Mouse (Mus musculus): ENCODE data around the gene Pigl.

Gene Pigl

DNA sequence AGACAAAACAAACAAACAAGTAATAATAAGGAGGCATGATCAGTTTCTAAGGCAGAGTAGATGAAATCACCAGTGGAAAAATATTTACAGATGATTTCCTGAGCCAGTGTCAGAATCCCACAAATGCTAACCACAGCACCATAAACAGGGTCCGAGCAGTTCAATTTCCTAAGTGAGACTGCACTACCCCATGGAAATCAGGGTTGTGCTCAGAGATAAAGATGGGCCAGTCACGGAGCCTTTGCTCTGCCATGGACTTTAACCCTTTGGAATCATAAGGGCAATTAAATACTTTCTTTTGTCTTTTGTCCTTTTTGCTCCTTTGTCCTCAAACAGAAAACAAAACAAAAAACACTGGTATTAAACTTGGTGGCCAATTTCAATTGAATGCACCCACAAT is 64.0 kb downstream of the Pigl start:
- no peak for DNase-seq

DNA sequence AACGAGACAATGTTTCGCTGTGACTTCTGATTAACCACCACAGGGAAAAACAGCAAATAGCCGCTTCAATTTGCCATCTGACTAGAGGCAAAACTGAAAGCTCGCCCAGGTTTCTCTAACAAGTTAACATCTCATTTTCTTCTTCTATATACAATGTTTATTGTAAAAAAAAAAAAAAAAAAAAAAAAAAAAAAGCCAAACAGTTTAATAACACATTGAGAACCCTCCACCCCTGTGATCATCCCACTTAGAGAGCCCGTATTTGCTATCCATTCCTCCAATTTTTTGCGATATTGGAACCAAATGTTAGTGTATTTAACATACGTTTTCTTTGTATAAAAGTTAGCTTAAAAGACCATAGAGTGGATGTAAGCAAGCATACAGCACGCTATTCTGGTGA is 78.8 kb downstream of the Pigl start:
- no peak for DNase-seq

DNA sequence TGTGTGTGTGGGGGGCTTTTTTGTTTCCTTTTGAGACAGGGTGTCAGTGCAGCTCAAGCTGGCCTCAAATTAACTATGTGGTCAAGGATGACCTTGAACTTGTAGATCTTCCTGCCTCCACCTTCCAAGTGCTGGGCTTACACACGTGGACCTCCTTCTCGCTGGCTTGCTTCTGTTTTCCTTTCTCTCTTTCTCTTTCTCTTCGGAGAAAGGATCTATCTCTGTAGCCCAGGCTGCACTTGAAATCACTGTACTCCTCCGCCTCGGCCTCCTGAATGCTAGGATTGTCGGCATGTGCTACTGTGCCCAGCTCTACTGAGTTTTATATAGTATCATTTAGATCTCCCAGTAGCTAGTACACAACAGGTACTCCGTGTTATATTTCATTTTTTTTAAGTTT is 79.3 kb downstream of the Pigl start:
- DNase-seq: no peak

DNA sequence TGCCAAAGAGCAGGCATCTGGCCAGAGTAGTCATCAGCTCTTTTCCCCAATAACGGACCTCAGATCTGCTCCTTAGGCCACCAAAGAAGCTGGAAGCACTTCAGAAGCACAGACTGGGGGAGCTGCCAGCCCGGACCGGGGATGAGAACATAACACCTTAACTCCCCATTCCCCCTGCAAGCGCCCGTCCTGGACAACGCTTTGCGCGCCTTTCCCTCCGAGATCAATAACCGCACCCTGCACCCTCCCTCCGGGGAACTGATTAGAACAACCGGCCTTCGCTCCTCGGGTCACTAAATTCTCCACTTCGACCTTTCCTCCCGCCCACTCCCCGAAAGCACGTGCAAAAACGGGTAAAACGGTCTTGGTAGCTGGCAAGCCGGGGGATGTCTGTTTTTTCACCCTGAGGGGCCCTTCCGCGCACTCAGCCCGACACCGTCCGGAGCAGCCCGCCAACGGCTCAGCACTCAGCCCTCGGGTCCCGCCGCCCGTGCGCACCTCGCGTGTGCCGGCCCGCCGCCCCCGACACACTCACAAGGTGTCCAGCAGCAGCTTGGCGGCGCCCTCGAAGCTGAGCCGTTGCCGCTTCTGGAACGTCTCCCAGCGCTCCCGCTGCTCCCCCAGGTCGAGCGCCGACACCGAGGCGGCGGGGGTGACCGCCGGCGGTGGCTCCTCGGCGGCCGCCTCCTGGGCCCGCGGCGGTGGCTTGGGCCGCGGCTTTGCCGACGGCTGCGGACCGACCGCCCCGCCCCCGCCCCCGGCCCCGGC is 80.2 kb downstream of the Pigl start:
- peak; percentile 71 for DNase-seq

DNA sequence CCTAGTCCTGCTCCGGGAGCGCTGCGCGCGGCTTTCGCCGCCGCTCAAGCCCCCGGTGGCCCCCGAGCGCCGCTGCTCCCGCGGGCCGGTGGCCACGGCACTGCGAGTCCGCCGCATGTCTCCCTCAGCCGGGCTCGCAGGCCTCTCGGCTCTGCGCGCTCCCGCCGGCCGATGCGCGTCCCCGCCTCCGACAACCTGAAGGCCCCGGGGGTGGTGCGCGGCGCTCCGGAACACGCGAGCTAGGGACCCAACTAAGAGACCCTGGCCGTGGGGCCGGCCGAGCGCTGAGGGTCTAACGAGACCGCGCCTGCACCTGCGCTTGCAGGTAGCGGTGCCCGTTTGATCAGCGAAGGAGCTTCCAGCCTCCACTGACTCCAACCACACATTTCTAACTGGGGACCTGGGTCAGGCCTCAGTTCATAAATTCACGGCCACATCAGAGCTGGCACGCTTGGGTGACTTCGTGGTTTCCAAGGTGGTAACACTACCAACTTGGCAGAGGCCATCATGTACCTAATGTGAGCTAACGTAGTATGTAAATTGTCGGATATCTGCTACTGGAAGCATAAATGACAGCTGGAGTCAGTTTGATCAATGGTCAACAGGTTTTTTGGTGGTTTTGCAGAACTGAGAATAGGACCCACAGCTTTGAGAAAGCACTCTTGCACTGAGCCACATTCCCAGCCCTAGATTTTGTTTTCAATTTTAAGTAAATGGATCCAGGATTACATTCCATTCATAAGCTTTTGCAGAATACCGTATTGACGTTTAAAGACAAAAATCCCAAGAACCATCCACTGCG is 81.0 kb downstream of the Pigl start, which contains the start of gene Cenpv:
Cenpv (minus strand) TSS at position 173 of the 802 bp plus-strand sequence.
- DNase-seq: peak; percentile 87

DNA sequence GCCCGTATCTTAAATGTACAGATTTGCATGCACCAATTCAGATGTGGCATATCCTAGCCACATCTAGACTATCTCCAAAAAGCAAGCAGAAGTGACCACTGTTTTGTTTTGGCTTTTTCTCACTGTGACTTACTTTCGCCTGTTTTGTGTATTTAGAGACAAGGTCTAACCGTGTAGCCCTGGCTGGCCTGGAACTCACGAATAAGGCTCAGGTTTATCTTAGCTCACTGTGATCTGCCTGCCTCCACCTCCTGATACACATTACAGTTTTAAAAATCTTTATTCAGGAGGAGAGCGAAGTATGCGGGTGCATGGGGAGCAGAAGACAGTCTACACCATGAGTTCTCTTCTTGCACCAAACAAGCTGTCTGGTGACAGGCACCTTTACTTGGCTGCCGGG is 81.9 kb downstream of the Pigl start:
- no peak for DNase-seq

DNA sequence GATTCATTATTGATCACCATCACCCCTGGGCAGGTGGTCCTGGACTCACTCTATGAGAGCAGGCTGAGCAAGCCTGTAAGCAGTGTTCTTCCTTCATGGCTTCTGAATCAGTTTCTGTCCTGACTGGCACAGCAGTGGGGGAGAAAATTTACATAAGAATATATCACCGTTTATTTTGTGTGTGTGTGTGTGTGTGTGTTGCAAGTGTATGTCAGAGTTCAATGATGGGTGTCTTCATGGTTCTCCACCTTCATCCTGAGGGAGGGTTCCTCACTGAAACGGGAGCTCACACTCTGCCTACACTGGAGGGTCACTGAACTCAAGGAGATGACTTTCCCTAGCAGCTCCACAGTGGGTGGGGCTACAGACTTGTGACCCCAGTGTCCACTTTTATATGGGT is 82.7 kb downstream of the Pigl start:
- DNase-seq: no peak

DNA sequence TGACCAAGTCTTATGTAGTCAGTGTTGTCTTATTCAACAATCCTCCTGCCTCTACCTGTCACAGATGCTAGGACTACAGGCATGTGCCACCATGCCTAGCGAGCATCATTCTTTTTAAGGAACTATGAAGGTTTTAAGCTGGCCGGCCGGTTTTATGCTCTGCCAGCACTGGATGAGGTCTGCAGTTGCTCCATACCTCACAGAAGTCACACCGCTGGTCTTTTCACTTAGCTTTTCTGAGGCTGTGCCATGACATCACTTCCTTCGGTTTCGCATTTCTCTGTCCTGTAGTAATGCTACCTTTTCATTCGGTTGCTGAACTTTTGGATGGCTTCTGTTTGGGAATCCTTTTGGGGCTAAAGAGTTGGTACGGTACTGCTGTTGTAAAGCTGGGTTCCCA is 83.3 kb downstream of the Pigl start:
- DNase-seq: no peak

DNA sequence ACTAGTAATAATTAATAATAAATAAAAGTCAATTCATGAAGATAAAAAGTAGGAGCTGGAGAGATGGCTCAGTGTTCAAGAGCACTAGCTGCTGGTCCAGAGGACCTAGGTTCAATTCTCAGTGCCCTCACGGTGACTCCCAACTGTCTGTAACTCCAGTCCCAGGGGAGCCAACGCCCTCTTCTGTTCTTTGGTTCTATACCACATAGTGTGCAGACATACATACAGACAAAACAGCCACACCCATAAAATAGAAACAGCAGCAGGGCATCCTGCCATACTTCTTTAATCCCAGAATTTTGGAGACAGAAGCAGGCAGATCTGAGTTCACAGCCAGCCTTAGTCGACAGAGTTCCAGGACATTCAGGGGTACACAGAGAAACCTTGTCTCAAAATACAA is 85.7 kb downstream of the Pigl start:
- DNase-seq: no peak

DNA sequence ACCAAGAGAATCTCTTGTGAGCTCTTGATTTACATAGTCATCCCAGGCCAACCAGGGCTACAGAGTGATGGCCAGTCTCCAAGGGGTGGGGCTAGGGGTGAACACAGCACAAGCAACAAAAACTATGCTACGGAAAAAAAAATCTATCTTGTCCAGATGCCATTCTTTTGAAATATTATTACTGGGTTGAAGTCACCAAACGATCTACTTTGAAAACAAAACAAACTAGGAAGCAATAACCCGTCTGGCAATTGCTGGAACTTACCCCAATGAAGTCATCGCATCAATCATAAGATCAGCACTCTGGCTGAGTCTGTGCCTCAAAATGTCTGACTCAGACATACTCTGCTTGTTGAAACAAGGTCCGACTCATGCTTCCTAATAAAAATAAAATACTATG is 91.5 kb downstream of the Pigl start:
- DNase-seq: peak; percentile 86

DNA sequence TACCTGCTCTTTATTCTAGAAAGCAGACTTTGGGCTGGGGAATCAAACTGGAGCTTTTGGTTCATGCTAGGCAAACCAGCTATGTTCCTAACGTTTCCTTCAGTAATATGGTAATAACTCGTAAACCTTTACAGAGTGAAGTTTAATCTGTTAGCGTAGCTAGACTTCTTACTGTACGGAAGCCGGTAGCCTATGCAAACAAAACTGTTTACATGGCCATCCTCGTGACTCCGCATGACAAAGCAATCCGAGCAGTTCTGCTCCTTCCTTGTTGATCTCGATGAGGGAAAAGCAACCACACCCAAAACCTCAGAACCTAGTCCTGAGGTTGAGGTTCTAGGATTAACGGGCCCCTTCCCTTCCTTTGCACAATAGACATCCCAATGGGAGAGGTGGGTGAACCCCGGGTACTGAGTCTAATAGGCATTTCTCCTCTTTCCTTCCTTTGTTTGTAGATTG is 92.0 kb downstream of the Pigl start:
- DNase-seq: peak; percentile 69

DNA sequence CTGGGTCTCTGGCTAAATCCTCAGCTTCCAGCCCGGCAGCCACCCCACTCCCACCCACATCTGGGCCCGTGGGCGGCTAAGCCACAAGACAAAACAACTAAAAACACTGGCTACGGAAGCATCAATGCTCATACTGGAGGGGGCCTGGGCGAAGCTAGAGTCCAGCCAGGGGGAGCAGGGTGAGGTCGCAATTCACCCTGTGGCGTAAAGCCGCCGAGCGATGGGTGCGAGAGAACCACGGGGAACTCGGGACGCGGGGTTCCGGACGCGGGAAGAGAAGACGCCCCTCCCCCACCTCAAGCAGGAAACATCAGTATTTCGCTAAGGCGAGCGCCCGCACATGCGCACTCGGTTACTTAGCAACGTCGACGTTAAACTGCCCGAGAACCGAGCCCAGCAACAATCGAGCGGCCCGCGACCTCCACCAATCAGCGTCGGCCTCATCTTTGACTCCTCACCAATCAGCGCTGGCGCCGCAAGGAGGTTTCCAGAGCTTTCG is 92.5 kb downstream of the Pigl start, which contains the start of gene Ubb:
Ubb (plus strand) TSS at position 445 of the 499 bp plus-strand sequence.
- peak; percentile 100 for DNase-seq

DNA sequence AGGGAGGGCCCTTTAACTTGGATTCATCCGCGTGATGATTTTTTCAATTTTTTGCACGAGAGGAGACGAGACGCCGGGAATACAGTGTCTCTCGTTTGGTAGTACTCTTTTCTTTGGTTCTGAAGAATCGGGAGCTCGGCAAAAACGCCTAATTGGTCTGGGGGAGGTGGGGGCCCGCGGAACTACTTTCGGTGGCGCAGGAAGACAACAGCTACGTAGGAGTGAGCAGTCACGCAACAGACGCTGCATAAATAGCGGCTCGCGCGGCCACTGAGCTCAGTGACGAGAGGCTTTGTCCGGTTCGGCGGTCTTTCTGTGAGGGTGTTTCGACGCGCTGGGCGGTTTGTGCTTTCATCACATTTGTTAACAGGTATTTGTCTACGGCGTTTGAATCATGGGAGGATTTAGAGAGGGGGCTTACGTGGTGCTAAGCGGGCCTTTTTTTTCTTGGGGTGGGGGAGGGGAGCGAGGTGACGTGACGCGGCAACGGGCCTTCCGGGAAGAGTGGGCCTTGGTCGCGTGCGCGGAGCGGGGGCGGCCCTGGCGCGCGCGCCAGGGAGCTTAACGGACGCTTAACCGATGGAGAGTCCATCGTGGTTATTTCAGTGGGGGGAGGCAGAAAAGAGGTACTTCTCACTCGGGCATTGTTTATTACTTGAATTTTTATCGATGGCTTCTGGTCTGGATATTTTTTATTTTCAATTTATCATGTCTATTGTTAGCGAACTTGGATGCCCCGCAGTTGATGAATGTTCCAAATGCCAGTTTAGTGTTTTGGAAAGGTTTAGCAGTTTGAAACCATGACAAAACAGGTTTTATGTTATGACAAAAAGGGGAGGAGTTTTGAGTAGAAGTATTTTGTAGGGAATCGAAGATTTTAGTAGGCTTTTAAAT is 93.2 kb downstream of the Pigl start:
- peak; percentile 96 for DNase-seq

DNA sequence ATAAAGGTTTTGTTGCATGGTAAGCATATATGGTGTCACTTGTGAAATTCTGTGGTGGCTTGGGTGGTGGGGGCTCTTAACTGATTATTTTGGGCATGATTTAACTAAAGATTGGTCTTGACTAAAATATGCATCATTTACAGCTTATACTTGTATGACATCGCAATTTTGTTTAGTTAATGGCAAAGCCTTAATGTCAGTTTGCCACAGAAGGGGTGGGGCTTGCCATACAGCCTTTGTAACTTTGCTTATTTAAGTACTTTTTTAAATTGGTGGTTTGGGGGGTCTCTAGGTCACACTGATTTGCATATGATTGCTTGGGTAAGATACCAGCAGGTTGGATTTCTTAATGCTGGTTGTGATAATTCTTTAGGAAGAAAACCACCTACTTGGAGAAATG is 94.9 kb downstream of the Pigl start:
- no peak for DNase-seq

DNA sequence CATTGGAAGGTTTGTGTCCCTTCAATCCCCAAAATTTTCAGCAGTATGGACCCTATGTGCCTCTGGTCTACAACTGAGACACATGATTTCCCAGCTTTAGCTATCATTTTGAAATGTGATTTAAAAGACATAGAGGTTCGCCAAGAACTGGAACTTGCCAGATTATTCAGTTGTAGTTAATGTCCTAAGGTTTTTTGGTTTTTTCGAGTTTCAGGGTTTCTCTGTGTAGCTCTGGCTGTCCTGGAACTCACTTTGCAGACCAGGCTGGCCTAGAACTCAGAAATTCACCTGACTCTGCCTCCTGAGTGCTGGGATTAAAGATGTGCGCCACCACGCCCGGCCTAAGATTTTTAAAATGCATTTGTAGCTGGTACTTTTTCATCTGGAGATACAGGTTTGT is 95.4 kb downstream of the Pigl start:
- no peak for DNase-seq

DNA sequence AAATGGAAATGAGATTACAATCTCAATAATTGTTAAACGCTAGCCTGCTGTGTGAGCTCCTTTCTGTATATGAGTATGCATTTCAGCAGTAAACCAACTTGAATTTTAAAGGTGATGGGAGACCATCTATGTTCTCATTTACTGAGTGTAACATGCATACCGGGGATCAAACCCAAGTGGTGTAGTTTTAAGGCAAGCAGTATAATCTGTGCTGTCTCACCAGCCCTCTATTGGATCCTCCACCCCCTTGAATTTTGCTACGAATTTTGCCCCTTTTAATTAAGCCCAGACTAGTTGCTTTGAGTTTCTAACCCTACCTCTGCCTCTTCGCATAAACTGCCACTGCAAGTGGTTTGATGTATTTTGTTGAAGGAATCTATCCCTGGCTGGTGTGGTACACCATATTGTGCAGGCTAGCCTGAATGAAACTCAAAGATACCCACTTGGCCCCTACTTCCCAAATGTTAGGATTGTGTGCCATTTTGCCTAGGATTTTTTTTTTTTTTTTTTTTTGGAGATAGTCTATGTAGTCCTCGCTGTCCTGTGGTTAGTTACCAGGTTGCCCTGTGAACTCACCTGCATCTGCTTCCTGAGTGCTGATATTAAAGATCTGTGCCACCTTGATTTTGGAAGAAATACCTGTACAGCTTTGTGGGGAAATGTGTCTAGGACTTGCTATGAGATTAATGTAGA is 96.0 kb downstream of the Pigl start:
- no peak for DNase-seq

DNA sequence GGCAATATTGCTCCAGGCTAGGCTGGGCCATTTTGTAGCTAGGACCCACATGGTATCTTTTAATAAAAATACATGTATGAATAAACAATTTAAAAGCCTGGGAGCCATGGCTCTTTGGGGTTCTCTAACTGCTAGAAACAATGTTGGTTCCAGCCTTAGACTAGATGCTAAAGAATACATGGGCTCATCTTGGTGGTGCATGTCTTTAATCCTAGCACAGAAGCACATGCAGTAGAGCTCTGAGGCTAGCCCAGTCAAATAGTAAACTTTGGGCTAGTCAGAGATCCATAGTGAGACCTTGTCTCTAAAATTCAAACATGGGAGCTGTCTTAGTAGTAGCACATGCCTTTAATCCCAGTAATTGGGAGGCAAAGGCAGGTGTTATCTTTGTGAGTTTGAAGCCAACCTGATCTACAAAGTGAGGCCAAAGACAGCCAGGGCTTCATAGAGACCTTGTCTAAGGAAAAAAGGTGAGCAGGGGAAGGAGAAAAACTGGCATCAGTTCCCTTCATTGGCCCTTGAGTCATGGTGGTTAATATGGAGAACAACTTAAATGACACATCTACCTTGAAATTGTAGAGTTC is 96.8 kb downstream of the Pigl start:
- no peak for DNase-seq

DNA sequence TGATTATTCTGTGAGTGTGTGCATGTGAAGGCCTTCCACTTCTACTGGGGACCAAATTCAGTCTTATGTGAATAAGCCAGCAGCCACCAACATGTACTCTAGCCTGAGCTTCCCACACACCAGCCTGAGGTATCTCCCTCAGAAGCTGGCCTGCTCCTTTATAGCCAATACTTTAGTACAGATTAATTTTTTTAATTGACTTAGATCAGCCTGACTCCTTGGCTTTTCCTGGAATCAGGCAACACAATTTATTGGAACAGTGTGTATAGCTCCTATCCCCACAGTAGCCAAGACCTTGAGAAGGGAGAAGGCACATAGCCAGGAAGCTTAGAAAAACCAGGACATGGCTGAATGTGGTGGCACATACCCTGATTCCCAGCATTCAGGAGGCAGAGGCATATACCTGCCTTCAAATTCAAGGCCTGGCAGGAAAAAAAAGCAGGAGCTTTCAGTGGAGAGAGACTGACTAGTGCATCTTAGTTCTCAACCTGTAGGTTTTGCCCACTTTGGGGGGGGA is 97.7 kb downstream of the Pigl start:
- DNase-seq: no peak

DNA sequence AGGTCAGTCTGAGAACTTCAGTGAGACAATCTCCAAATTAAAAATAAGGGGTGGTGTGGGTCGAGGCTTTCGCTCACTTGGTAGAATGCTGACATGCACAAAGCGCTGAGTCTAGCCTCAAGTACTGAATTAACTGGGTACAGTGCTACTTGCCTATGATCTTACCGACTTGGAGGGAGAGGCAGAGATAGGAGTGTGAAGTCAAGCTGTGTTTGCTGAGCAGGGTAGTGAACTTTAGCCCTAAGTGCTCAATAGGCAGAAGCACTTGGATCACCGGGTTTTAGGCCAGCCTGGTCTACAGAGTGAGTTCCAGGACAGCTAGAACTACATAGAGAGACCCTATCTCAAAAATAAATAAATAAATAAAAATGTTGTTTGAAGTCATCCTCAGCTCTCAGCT is 98.9 kb downstream of the Pigl start:
- peak; percentile 13 for DNase-seq

DNA sequence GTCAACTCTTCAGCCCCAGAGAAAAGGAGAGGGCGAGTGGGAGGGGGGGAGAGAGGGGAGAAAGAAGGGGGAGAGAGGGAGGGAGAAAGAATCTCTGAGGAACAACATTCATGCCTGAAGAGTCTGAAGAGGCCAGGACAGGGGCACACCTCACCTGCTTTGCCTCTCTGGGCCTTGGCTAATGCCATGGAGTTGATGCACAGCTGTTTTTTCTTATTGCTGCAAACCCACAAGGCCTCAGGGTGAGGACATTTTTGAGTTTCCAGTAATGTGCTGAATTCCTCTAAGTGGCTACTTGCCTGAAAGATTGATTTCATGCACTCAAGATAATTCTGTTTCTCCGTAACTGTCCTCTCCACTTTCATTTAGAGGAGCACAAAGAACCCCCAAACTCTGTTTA is 99.9 kb downstream of the Pigl start:
- DNase-seq: no peak

DNA sequence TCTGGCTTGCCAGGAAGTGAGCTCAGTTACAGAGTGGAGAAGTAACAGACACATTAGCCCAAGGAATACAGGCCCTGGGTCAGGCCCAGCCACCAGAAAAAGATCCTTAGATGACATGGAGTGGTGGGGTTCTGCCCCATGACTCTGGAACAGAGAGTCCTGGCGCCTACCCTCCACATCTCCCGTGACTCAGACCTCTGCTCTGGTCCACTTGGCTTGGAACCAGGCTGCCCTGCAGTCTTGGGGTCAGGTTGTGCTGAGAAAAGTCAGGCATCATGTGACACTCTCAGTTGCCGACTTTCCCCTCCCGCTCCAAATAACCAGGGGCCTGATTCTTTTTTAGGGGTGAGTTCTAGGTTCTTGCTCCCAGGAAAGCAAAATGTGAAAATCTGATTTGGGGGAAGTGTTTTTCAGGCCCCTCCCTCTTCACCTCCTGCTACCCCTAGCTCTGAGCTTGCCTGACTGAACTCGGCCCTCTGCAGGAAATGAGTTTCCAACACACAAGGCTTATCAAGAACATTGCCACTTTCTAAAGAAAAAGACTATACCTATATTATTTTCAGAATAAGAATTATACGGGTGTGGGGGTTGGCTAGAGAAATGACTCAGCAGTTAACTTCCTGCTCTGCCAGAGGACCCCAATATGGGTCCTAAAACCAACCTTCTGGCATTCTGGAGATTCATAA is 100.8 kb downstream of the Pigl start:
- peak; percentile 79 for DNase-seq
